Mouse (Mus musculus): ENCODE measurements around the gene Folr1. TPM values are rescaled to one million over a fixed set of nuclear protein-coding genes. Genes with fewer than 3 reads are reported as not detected.

Folr1 gene
- total RNA-seq, 2 experiments from 2014 or later = 3.3 to 5.2 TPM

DNA sequence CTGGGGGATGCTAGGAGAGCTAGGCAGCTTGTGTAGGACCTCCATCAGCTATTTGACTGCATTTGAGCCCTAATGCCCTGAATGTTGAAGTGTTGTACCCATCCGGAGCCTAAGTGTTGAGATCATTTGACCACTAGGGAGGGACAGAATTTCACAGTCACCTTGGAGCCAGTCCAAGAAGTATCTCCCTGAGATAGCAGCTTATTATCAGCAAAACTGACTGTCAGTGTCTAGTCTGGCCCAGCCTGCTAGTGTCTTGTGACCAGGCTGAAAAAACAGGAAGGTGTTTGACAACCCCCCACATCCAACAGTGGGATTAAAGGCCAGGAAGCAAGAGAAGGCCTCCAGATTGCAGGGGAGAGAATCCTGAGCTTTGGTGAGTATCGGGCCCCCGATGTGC is 708 bp upstream of the Folr1 start:
- DNase-seq (ENCODE audit: low spot score in 2 of 2) = no peak
- intact Hi-C loops (cut with DNase I) = no loop called here

DNA sequence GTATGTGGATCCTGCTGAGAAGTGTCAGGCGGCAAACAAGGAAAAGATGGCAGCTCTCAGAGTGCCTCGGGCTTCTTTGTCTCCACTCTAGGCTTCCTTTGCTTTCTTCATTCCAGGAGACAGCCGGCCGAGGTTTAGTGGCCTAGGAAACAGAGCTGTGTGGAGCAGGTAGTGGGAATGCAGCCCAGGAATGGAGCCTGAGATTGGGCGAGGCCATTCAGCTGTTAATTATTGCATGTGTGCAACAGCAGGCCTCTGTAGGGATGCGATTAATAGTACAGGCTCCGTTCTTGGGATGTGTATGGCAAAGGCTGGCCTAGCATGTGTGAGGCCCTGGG is 1.5 kb downstream of the Folr1 start:
- intact Hi-C loops (cut with DNase I) = no loop called here
- DNase-seq (ENCODE audit: low spot score in 2 of 2) = no peak

DNA sequence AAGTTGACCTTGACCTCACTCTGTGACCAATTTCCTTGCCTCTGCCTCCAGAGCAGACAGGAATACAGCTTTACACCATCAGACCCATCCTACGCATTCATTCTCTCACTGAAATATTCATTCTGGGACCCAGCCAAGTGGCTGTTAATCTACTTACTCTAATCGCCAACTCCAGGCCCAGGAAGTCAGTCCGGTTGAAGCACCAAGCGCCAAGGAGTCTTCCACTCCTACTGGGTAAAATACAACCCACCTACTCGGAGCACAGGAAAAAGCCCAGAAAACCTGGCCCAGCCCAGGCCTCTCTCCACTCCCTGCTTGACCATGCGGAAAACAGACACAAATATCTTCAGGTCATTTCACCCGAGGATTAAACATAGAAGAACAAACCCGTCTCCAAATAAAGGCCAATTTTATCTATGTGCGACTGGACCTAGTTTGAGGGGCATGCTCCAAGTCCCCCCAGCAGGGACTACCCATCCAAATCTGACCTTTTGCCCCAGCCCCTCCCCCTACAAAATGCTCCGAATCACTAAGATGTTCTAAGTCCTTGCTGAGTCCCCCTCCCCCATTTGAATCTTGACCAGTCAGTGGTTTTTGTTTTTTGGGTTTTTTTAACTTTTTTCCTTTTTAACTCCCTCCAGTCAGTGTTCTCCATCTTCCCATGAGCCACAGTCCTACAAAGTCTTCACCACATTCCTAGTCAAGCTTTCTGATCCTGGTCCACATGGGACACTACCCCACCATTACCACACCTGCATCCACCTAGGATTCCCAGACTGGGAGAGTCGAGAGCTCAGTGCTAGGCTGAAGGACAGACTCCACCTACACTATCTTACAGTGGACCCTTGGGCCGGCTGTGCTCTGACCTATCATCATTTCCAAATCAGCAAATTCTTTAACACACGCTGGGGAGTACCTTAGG is 2.1 kb downstream of the Folr1 start:
- intact Hi-C loops (cut with DNase I) = no loop called here
- DNase-seq (ENCODE audit: low spot score in 2 of 2) = no peak

DNA sequence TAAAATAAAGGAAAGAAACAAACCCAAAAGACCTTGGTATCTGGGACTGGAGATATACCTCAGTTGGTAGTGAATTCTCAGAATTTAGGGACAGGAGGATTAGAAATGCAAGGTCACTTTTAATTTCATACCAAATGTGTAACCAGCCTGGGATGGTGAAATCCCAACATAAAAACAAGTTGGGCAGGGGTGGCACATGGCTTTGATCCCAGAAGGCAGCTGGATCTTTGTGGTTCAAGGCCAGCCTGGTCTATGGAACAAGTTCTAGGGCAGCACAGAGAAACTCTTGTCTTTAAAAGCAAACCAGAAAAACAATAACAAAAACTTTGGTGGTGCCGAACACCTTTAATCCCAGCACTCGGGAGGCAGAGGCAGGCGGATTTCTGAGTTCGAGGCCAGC is 3.1 kb downstream of the Folr1 start:
- intact Hi-C loops (cut with DNase I) = no loop called here

DNA sequence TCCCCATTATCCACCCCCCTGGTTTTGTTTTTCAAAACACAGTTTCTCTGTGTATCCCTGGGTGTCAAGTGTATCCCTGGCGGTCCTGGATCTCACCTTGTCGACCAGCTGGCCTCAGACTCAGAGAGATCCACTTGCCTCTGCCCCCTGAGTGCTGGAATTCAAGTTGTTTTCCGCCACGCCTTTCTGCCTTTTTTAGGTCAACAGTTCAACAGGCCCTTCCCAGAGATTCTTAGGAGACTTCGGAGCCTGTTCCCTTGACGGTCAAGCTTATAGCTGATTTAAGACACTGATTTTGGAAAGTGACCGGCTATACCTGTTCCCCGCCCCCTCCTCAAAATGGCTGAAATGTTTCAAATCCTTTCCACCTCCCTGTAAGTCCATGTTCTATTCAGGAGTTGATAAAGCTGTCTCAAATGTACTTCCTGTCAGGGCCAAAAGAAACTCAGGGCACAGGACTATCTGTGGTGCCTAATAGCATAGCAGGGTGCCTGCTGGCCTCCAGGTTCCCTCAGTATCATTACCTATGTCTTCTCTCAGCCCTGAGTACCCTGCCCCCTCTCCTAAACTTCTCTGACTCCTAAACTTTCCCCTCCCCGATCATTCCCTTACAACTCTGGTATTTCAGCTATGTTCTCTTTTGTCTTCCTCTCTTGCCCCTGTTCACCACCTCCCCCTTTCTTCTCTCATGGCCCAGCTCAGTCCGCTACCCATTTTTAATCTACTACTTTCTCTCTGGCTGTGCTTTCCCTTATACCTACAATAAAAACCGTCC is 3.9 kb downstream of the Folr1 start:
- intact Hi-C loops (cut with DNase I) = no loop called here
- DNase-seq (ENCODE audit: low spot score in 2 of 2) = no peak

More for the DNA sequence above, 3.1 kb downstream of the Folr1 start:
- DNase-seq (ENCODE audit: low spot score in 2 of 2) = no peak

DNA sequence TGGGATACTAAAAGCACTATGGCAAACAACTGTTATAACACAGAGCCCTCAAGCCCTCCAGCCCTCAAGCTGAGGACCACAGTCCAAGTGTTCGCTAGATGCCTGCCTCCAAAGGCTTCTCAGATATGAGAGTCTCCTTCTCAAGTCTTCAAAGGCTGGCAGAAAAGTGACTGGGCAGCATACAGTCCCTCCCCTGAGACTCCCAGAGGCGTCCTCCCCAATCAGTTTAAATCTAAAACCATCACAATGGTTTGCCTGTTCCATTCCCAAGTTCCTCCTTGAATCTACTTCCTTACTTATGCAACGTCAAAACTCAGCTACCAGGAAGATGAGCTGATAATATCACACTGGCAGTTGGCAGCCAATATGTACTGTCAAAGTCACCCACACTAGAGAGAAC is 7.2 kb downstream of the Folr1 start, which contains the start of gene Anapc15:
Gene Anapc15 (plus strand): TSS at position 301 of the 400 bp plus-strand sequence.
- intact Hi-C loops (cut with DNase I) = no loop called here
- DNase-seq (ENCODE audit: low spot score in 2 of 2) = no peak

DNA sequence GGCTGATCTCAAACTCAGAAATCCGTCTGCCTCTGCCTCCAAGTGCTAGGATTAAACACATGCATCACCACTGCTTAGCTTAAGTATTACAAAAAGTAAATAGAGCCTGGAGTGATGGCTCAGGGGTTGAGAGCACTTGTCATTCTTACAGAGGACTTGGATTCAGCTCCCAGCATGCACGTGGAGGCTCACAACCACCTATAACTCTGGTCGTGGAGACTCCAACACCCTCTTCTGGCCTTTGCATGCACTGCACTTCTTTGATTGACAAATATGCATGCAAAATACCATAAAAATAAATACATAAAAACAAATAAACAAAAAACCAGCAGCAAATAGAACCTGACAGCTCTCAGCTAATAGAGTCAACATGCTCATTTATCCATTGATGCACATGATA is 8.3 kb downstream of the Folr1 start:
- DNase-seq (ENCODE audit: low spot score in 2 of 2) = no peak
- intact Hi-C loops (cut with DNase I) = no loop called here

DNA sequence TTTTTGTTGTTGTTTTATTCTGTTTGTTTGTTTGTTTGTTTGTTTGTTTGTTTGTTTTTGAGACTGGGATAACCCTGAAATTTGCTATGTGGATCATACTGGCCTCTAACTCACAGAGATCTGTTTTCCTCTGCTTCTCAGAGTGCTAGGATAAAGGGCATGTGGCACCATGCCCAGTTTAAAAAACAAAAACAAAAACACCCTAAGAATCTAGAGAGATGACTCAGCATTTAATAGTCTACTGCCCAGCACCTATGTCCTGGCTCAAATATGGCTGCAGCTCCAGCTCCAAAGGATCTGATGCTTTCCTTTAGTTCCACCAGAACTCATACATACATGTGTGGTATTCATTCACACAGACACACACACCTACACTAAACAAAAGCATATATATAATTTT is 9.6 kb downstream of the Folr1 start:
- no peak for DNase-seq (ENCODE audit: low spot score in 2 of 2)
- intact Hi-C loops (cut with DNase I) = no loop called here

DNA sequence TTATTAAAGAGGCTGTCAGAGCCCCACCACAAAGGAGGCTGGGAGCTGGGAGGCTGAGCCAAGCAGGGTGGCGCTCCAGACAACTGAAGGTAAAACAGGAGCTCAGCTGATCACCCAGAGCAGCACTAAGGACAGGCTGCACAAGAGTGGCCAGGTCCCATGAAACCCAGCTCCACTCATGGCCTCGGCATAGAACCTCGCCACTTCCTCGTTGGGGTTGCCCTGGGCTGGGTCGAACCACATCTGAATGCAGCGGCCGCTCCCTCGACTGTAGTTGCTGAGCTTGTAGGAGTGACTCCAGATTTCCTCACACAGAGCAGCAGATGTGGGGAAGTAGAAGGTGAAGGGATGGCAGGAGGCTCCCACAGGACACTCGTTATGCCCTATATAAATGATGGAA is 12.2 kb downstream of the Folr1 start:
- intact Hi-C loops (cut with DNase I) = no loop called here

DNA sequence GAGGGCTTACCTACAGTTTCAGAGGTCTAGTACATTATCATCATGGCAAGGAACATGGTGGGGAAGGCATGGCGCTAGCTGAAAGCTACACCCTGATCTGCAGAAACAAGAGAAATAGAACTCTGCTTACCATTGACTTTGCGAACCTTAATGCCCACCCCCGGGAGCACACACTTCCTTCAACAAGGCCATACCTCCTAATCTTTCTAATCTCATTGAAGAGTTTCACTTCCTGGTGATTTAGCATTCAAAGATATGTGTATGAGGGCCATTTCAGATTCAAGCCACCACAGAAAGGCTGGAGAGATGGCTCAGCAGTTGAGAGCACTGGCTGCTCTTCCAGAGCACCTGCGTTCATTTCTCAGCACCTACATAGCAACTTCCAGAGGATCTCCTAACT is 13.5 kb downstream of the Folr1 start, which contains the start of gene Folr2:
Gene Folr2 (minus strand): TSS at position 101 of the 400 bp plus-strand sequence.
- DNase-seq (ENCODE audit: low spot score in 2 of 2) = no peak
- intact Hi-C loops (cut with DNase I) = no loop called here

More for the DNA sequence above, 12.2 kb downstream of the Folr1 start:
- DNase-seq (ENCODE audit: low spot score in 2 of 2) = no peak

DNA sequence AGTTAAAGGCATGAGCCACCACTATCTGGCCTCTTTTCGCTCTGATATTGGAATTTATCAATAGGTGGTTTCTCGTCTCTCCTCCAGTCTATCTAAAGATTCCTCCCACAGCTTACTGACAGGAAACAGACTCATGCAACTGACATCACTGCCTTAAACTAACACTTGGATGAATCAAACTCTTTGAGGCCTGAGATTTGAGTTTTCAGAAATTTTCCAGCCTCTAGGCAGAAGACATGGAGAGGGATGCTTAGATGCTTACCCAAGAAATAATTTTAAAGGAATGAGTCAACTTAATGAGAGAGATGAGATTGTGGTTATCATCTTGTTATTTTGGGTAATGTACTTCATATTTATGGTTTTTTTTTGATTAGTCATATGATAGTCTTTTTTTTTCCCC is 16.8 kb downstream of the Folr1 start:
- no peak for DNase-seq (ENCODE audit: low spot score in 2 of 2)

DNA sequence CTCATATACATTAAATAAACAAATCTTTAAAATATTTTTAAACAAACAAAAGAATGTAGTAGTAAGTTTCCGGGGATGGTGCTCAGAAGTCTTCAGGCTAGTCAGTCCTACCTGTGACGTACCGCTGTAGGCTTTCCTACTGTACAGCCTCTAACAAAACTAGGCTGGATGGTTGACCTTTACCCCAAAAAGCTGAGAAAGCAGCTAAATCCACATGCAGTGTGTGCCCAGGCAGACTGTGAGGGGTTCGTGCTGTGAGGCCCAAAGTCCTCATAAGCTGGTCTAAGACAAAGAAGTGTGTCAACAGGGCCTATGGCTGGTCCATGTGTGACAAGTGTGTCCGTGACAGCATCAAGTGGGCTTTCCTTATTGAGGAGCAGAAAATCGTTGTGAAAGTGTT is 17.7 kb downstream of the Folr1 start:
- DNase-seq (ENCODE audit: low spot score in 2 of 2) = no peak
- intact Hi-C loops (cut with DNase I) = no loop called here

More for the DNA sequence above, 16.8 kb downstream of the Folr1 start:
- intact Hi-C loops (cut with DNase I) = no loop called here

DNA sequence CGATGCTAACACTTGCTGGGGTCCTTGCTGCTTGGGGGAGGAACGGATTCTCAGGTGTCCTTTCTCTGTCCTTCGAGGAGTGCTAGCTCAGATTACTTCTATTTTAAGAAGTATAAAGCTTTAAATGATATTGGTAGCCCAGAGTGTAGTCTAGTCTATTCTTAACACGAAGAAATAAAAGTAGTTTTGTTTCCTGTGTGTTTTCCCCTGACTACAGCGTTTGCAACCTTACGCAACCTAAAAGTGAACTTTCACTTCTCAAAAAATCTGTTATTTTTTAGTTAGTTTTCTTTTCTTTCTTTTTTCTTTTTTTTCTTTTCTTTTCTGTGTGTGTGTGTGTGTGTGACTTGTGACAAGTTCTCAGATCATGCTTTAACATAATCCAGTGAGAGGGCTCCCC is 18.9 kb downstream of the Folr1 start:
- no peak for DNase-seq (ENCODE audit: low spot score in 2 of 2)
- intact Hi-C loops (cut with DNase I) = no loop called here

DNA sequence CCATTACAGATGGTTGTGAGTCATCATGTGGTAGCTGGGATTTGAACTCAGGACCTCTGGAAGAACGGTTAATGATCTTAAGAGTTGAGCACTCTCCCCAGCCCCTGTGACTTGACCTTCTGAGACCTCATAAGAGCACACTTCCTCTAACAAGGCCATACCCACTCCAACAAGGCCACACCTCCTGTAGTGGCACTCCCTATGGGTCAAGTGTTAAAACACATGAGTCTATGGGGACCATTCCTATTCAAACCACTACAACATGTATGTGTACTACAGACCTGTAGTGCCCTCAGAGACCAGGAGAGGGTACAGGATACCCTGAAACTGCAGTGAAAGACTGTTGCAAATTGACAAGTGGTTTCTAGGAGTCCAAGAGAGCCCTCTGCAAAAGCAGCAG is 22.7 kb downstream of the Folr1 start:
- DNase-seq (ENCODE audit: low spot score in 2 of 2) = no peak
- intact Hi-C loops (cut with DNase I) = no loop called here

DNA sequence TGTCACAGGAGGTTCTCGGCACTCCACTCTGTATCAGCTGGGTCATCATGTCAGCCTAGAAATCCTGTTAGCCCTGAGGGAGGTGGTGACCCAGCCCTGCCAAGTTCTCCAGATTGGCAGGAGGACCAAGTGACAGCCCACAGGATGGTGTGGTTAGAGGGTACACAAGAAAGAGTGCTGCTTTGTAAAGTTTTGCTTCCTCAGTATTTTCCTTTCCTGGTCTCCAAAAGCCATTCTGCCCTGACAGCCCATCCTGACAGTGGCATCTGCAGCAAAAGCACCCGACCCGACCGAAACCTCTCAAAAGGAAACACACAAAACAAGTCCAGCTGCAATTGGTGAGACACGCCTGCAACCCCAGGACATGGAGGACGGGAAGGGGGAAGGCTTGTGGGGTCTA is 26.4 kb downstream of the Folr1 start:
- intact Hi-C loops (cut with DNase I) = no loop called here
- no peak for DNase-seq (ENCODE audit: low spot score in 2 of 2)

DNA sequence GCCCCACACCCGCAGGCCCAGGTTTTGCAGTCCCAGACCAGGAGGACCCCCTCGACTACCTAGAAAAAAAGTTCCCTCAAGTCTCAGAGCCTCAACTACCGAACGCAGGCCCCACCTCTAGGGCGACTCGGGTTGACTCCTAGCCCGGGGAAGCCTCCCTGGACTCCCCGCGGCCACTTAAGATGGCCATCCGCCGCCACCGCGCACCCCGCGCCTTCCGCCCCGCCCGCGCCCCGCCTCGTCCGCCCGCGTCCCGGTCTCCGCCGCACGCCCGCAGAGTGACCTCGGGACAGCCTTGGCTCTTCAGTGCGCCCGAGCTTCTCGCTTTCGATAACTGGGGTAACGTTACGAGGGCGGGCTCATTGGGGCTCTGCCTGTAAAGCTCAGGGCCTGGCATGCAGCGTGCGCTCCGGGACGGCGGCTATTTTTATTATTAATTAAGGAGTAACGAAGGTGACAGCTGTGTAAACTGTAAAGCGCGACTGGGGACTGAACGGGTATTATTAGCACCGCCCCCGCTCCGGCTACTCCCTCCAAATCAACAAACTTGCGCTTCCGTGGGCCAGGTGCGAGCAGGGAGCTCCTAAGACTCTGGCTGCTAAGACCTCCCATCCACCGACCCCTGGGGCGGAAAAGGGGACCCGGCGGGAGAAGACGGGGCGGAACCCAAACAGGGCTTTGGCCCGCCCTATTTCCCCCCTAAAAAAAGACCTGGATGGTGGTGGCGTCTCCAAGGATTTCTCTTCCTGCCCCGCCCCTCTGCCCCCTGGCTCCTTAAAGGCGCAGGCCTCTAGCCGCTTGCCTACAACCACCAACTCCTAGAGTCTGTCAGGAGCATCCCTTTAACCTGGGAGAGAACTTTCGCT is 32.7 kb downstream of the Folr1 start, which contains the start of gene Inppl1:
Gene Inppl1 (minus strand): TSS at position 624 of the 866 bp plus-strand sequence.
- intact Hi-C loops (cut with DNase I) = loop anchor here (5.0 kb wide), 3 partner anchors 44 to 161 kb away; no protein-coding TSS in a partner anchor
- DNase-seq (ENCODE audit: low spot score in 2 of 2) = peak; percentile 76 to 89

DNA sequence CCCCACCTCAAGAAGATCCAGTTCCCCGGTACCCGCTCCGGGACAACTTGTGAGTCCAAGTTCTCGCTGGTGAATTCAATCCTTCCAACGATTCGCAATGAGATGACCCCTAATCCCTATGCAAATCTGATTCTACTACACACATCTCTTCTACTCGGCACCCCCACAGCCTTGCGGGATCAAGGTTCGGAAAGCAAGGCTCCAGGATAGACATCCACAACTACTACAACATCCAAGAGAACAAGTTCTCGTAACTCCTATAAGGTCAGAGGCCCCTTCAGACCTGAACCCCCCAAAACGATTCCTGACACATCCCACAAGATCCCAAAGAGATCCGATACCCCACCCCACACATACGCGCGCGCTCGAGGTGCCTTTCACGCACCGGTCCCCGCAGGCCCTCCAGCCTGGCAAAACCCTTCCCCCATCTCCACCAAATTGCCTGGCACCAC is 33.4 kb downstream of the Folr1 start:
- intact Hi-C loops (cut with DNase I) = loop anchor here (5.0 kb wide), 3 partner anchors 45 to 160 kb away; no protein-coding TSS in a partner anchor
- peak in 1 of 2 experiments; percentile 15 for DNase-seq (ENCODE audit: low spot score in 2 of 2)

DNA sequence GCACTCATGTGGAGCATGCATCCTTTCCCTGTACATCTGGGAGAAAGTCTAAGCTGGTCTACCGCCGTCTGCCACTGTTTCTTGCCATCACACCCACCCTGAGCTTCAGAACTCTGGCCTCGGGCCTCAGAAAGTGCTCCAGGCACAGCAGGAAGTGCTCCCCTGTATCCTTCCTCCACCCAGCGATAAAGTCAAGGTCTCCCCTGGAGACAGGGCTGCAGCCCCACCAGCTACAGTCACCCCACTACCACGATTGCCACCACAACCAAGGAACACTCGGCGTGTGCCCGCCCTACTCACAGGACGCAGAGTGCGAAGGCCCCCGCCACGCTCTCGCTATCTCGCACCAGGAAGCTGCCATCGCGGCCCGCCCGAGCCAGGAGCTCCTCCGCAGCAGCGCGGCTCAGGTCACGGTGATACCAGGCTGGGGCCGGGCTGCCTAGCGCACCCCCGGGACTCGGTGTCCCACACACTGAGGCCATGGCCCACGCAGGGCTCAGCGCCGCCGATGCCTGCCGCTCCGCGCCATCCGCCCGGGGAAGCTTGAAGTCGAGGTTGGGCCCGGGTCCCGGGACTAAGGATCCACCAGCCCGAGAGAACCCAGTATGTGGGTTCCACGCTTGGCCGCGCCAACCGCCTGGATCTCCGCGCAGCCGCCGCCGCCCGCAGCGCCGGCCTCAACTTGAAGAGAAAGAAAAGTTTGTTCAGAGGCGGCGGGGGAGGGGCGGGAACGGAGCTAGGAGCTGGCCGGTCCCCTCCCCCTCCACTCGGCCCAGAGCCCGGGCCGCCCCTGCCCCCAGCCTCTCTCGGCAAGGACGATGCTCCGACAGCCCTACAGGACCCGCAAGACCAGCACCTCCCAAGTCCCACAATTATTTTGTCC is 34.1 kb downstream of the Folr1 start:
- peak; percentile 45 to 50 for DNase-seq (ENCODE audit: low spot score in 2 of 2)
- intact Hi-C loops (cut with DNase I) = loop anchor here (5.0 kb wide), 3 partner anchors 46 to 159 kb away; no protein-coding TSS in a partner anchor
